Mouse (Mus musculus) CD4-positive helper T cell, adult 2 months (primary cell): ENCODE data around the gene Shcbp1.
A peak's percentile ranks its signal among the peaks of the same experiment; 100 is the strongest.
"Not testable (repeated sequence)": the region's sequence is repeated elsewhere in the genome, so short reads cannot be mapped to it uniquely, and the experiment has no call there.

Experiments
- DNase-seq: peaks from one replicate; pipeline ENCODE4 v3.0.0-alpha.2; 2012; ENCODE audit warnings: low read depth, missing footprints, low spot score

The Shcbp1 gene

GRCm38 (mm10) chr8:4779254-4780055 is at the start of gene Shcbp1:
TSS of gene Shcbp1 (minus strand) at chr8:4779567.
- peak; percentile 93 for DNase-seq

GRCm38 (mm10) chr8:4808831-4809230 is 29.5 kb upstream of the Shcbp1 start:
- DNase-seq: no peak

GRCm38 (mm10) chr8:4800524-4801122 is 21.3 kb upstream of the Shcbp1 start:
- peak; percentile 30 for DNase-seq

- no peak for DNase-seq
Observed at GRCm38 (mm10) chr8:4778266-4778665, 1.1 kb downstream of the Shcbp1 start.

GRCm38 (mm10) chr8:4764751-4765150 is 14.6 kb downstream of the Shcbp1 start:
- no peak for DNase-seq

DNA sequence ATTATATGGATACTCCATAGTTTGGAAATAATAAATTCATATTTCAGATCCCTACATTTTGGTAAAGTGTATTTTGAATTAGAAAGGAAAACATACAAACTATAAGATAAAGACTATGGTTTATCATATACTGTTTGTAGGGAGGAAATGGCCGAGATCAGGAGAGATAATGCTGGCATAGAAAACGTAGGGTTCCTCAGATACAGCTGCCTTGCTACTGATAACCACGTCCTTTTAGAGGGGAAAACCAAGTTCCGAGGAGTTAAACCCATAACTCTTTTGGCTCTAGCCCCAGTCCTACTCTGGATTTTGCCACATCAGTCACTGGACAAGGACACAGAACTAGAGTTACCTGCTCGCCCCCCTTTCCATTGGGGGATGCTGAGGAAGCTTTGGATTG is 26.3 kb downstream of the Shcbp1 start:
- no peak for DNase-seq

DNA sequence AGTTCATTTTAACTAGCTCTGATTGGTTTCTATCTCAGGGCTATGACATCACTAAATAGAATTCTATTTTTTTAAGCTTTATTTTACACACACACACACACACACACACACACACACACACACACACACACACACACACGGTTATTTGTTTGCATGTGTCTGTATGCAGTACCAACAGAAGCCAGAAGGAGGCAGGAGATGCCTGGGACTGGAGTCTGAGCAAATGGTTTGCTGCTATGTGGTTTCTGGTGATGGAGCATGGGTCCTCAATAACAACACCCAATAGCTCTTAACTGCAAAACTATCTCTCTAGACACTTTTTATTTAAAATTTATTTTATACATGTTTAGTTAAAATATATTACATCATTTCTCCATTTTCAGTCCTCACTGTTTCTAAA is 48.4 kb downstream of the Shcbp1 start:
- peak; percentile 32 for DNase-seq

DNA sequence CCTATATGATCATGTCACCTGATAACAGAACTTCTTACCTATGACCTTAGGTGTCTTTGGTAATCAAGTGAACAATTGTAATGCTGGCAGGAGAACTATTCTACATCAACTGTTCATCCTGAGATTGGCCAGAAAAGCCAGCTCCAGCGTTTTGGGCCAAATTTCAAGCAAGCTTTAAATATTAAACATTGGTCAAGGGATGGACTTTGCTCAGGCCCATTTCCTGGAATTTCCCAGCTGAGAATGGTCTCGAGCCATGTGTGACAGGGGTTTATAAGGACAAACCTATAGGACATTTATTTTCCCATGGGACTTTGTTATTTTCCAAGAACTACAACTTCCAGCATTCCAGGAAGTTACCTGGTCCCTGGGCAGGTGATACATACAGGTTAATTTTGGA is 63.8 kb downstream of the Shcbp1 start:
- no peak for DNase-seq

DNA sequence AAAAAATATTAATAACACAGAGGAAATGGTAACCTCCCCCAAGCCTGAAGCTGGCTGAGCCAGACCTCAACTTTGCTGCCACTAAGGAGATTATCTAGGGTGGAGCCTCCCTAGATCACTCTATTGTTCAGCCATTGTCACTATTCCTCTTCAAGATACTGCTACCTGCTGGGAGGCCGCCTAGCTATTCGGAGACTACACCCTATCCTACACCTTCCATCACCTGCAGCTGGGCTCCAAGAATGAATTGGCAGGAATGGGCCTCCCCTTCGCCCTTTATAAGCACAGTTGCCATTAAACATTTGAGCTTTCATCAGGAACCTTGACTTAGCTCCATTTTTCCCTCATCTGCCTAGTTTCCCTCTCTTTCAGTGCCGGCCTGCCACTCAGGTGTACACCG is 71.0 kb downstream of the Shcbp1 start:
- DNase-seq: not testable (repeated sequence)

GRCm38 (mm10) chr8:4707916-4708315 is 71.5 kb downstream of the Shcbp1 start:
- not testable (repeated sequence) for DNase-seq

DNA sequence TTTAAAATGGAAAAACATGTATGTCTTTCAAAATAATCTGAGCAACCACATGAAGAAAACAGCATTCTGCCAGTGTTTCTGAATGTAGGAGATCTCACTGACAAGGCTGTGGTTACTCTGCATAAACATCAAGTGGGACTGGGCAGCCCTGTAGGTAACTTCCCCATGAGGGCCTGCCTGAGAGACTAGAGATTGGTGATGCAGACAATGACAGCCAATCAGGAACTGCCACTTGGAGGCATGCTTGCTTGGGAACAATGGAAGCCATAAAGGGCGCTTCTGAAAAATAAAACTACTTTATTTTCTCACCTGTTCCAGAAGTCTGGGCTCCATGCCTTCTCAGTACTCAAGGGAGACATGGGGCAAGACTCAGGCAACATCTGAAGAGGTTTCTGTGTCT is 87.7 kb downstream of the Shcbp1 start:
- DNase-seq: no peak
